Mouse (Mus musculus) common myeloid progenitor, adult 5-6 weeks (primary cell): ENCODE results near the gene 9430097D07Rik. TPM values are rescaled to one million over a fixed set of nuclear protein-coding genes. Genes with fewer than 3 reads are reported as not detected.
A peak's percentile ranks its signal among the peaks of the same experiment; 100 is the strongest.

Experiments
- ATAC-seq: replicated peaks from 2 replicates; pipeline ENCODE4 v1.8.0; 2016; ENCODE audit warnings: low read depth, mild to moderate bottlenecking, moderate TSS enrichment, inconsistent platforms; ENCODE audit not compliant: poor library complexity, severe bottlenecking
- total RNA-seq: library from RNA; stranded (forward); fragments of 200-1000, 187-1606 nt; gene quantifications from 2 replicates; pipeline ENCODE4 v1.2.3, GENCODE M21; 2017

9430097D07Rik gene
- total RNA-seq, 1 experiment from 2014 or later: not detected

DNA sequence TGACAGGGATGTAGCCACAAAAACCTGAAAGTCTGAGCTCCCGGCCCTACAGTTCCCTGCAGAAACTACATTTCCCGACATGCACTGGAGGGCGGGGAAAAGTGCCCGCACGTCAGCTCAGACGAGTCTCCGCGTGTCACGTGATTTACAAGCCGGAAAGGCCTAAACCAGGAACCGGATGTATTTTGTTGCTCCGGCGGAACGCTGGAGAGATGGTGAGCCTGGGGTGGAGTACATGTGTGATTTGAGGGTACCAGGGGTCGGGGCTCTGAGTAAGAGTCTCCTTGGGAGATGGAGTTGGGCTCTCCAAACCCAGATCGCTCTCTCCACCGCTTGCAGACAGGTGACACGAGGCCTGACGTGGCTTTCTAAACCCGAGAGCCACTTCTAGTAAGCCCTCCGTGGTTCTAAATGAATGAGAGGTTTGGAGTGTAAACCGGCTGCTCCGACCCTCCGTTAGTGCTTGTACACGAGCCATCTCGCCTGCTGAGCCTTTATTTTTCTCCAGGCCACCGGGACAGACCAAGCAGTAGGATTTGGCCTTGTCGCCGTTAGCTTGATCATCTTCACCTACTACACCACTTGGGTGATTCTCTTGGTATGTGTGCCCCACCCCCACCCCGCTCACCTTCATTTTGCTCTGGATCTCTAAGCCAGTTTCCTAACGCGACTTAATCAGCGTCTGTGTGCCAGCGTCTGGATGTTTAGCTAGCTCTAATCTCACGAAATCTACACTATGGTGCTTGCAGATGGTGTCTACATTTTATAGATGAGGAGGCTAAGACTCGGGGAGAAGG lies 4.6 kb downstream of the 9430097D07Rik start, which contains the start of gene Dpm2:
TSS of gene Dpm2 (plus strand) at position 161 of the 797 bp plus-strand sequence.
- ATAC-seq: peak; percentile 85

DNA sequence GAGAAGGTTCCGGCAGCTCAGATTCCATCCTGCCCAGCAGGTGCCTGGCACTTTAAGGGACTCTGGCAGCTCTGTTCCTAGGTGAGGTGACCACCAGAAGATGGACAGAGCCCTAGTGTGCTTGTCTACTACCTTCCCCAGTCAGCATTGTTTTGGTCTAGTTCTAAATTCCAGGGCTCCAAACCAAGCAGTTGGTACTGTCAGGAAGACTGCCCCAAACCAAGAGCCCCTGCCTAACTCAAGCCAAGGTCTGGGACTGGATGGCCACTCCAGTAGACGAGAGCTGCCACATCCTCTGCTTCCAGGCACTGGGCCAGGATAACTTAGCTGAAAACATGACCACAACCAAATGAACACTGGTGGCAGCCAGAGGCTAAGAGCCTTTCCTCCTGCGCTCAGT lies 6.5 kb downstream of the 9430097D07Rik start:
- ATAC-seq: no peak

DNA sequence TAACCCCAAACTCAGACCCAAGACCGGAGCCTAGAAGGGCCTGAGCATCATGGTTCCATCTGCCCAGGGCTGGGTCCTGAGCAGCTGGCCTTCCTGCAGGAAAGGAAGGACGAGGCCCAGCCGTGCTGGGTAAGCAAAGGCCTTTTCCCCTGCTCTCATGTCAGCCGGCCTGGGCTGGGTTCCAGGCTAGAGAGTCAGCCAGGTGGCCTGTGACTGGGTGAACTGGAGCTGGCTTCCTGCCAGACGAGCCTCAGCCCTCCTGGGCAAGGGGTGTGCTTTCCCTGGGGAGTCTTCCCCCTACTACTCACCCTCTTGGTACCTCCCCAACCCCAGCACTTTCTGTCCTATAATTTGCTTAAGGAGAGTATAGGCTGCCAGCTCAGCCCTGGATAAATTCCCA lies 7.3 kb downstream of the 9430097D07Rik start:
- ATAC-seq: no peak

GRCm38 (mm10) chr2:32566536-32567063 lies 8.9 kb downstream of the 9430097D07Rik start:
- peak; percentile 73 for ATAC-seq

- ATAC-seq: no peak
These were observed 15.9 kb downstream of the 9430097D07Rik start for GRCm38 (mm10) chr2:32559570-32559969.

GRCm38 (mm10) chr2:32556019-32556418 lies 19.5 kb downstream of the 9430097D07Rik start:
- no peak for ATAC-seq

DNA sequence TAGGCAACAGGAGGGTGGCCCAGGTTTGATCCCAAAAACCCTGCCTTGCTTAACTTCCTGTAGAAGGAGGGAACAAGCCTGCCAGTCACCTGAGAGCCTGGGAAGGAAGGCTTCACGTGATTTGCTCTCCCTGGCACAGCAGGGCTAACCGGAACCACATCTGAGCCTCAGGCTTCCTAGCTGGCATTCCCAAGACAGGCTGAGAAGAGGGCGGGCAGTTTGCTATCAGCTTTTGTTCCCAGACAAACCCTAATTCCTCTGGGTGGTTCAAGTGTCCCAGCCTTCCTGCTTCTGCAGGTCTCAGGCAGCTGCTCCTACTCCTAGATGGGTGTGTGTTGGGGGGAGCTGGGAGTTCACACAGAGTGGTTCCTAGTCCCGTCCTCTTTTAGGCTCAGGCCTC lies 20.0 kb downstream of the 9430097D07Rik start:
- ATAC-seq: no peak

- ATAC-seq: no peak
These were observed 21.8 kb downstream of the 9430097D07Rik start for GRCm38 (mm10) chr2:32553592-32554148.

- no peak for ATAC-seq
These were observed 24.2 kb downstream of the 9430097D07Rik start for GRCm38 (mm10) chr2:32551236-32551635.

DNA sequence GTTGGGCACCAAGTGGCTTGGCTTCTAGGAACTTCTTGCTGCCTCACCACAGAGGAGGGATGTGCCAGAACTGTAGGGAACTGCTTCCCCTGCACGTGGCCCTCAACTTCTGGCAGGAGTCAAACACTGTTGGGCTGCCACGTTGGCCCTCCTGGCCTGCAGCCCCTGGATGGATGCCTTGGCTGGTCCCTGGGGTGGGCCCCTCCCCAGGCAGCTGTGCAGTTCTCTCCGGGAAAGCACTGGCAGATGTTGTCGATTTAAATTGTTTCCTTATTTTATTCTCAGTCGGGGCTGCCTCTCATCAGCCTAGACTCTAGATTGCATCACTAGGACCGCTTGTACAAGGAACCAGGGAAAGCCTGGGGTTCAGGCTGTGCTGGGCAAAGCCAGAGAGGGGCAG lies 25.7 kb downstream of the 9430097D07Rik start:
- peak; percentile 27; the same call in 1 of the 2 replicates for ATAC-seq

DNA sequence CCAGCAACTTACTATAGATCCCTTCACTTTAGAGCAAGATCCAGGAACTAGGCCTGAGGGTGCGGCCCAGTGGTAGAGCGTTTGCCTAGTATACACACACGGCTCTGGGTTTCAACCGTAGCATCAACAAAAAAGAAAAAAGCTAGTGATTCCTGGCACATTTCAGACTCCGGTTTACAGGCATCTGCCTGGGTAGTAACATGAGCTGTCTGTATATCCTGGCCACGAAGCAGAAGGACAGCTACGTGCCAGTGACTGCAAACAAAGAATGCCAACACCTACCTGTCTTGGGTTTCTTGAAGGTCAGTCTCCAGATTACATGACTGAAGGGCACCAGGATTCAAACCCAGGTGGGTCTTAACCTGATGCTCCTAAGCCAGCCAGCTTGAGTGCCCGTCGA lies 26.3 kb downstream of the 9430097D07Rik start:
- ATAC-seq: no peak

- peak; percentile 59; the same call in 1 of the 2 replicates for ATAC-seq
These were observed 27.3 kb downstream of the 9430097D07Rik start for GRCm38 (mm10) chr2:32547964-32548739.

DNA sequence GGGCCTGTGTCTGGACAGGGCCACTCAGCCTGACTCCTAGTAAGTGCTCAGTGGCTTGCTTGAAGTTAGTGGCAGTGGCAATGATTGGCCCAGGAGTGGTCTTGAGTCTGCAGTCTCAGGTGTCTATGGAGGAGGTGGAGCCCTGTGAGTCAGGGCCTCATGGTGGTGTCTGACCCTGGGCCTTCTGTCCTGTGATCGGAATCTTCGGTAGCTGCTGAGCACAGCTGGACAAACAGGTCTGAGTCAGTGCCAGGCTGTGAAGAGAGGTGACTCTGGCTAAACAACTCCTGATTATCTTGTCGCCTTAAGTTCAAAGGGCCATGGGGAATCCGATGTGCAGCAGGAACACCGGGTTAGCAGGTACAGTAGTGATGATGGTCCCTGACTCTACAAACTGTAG lies 28.1 kb downstream of the 9430097D07Rik start:
- ATAC-seq: no peak

DNA sequence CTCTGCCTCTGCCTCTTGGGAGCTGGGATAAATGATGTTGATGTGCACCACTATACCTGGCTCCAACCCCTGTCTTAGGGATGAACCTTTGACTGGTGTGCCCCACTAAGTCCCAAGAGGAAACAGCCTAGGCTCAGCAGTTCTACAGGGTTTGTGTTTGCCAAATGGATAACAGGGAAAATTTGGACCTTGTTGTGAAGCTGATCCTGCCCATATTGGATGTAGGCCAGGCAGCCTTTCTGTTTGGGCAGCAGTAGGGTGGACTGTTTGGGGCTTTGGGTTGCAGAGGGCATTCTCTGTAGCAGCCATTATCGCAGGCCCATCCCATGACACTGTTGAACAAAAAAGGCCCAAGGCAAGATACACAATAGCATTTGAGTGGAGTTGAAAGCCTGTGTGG lies 28.5 kb downstream of the 9430097D07Rik start:
- ATAC-seq: no peak

GRCm38 (mm10) chr2:32543031-32543449 lies 32.4 kb downstream of the 9430097D07Rik start:
- ATAC-seq: no peak

DNA sequence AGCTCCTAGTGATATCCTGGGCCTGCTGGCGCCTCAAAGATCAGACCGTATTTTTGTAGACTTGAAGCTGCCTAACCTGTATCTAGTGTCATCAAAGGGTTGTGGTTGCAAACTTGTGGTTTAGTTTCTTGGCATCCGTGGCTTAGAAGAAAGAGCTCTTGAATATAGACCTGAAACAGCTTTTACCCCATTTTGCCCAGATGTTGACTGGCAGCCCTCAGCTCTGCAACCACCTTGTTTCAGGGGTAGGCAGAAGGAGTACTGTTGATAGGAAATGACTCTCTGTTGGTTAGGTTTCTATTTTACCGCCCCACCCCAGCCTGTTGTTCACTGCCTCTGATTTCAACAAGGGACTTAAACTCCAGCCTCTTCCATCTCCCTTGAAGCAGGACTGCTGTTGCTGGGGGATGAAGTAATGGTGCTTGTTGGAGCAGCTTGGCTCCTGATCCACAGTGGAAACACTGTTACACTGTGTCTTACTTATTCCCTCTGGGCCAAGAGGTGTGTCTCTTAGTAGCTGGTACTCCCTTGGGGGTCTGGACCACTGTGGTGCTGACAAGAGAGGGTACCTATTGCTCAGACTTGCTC lies 33.4 kb downstream of the 9430097D07Rik start:
- peak; percentile 43 for ATAC-seq

GRCm38 (mm10) chr2:32541333-32541908 lies 34.1 kb downstream of the 9430097D07Rik start:
- ATAC-seq: no peak

GRCm38 (mm10) chr2:32539452-32539981 lies 36.0 kb downstream of the 9430097D07Rik start:
- ATAC-seq: no peak

DNA sequence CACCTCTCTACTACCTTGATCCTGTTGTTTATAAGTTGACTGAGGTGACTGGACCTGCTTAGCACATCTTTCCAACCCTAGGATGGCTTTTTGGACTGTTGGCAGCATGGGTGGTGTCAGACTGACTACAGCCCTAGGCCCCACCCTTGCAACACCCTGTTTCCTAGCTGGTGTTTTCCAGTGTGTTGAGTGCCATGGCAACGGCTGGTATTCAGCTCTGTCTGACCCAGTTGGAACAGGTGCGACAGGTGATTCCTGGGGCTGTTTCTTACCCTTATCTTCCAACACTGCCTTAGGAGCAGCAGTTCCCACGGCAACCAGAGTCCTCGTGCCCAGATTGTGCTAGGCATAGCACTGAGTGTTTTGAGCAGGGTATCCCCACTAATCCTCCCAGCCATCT lies 37.0 kb downstream of the 9430097D07Rik start:
- ATAC-seq: no peak

- ATAC-seq: no peak
These were observed 37.5 kb downstream of the 9430097D07Rik start for GRCm38 (mm10) chr2:32537941-32538340.
